Mouse (Mus musculus): ENCODE measurements around the gene Slc44a3.

The Slc44a3 gene

GRCm38 (mm10) chr3:121493997-121494421 lies 38.2 kb downstream of the Slc44a3 start:
- no peak for DNase-seq

- DNase-seq, result no peak
Measured at GRCm38 (mm10) chr3:121492026-121492425, 40.2 kb downstream of the Slc44a3 start.

GRCm38 (mm10) chr3:121490941-121491340 lies 41.3 kb downstream of the Slc44a3 start:
- DNase-seq, result no peak

- DNase-seq, result no peak
Measured at GRCm38 (mm10) chr3:121489462-121490118, 42.6 kb downstream of the Slc44a3 start.

DNA sequence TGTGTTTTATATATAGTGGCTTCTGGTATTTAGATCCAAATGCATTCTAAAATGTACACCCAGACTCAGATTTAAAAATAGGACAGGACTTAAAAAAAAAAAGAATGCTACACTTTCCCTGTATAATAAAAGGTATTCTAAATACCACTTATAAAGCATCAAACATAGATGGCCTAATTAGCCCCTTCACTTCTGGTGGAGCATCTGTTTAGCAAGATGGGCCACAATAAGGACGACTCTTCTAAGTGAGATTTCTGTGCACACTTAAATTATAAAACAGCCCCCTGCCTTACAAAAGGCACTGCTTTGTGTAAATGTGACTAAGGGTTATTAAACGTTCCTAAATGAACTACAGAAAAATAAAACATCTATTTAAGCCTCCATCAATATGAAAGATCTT lies 47.0 kb downstream of the Slc44a3 start:
- DNase-seq, result no peak

GRCm38 (mm10) chr3:121483266-121484161 lies 48.7 kb downstream of the Slc44a3 start:
- DNase-seq, result no peak

DNA sequence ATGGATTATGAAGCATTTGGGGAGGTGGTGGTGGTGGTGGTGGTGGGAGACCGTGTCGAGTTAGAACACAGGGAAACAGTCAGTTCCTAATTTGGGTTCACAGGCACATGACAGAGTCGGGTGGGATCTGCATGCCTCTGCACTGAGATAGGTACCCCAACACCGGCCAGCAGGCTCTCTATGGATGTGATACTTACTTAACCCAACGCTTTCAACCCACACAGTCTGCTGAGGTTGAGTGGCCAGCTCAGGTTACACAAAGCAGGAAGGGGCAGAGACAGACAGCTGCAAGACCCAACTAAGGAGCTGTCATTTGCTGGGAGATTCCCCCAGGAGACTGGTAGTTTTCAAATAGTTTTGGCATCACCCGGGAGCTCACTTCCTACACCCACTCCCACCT lies 50.6 kb downstream of the Slc44a3 start:
- no peak for DNase-seq

- DNase-seq, result no peak
Measured at GRCm38 (mm10) chr3:121480961-121481436, 51.2 kb downstream of the Slc44a3 start.

- no peak for DNase-seq
Measured at GRCm38 (mm10) chr3:121480030-121480960, 51.9 kb downstream of the Slc44a3 start.

DNA sequence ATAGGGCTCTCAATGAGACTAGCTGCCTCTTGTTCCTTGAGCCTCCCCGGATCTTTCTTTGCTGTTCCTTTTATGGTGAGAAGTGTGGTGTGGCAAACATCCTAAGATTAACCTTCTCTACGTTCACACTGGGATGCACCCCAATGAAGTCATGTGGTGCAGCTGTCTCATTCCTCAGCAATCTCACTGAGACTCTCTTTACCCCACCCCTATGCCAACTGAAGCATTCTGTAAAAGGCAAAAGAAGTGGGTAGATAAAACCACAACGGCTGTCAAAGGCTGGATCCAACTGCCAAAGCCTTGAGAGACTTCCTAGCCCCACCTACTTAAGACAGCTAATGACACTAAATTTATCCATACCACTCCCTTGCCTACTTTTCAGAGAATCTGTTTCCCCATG lies 57.5 kb downstream of the Slc44a3 start:
- no peak for DNase-seq

DNA sequence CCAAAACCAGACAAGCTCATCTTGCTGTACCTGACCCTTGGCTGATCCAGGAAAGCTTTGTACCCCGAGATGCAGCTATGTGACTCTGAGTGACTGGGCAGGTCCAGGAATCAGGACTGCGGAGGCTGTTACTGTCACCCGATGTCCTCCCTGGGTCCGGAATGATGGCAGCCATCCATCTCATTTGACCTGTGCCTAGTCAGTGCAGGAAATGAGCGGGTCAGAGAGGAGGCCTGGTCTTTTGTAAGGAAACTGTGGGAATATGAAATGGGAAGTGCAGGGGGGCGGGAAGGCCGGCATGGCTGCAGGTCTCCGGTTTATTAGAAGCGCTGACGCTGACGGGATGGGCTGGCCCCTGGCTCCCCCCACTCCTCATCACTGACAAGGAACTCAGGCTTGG lies 60.5 kb downstream of the Slc44a3 start:
- DNase-seq, result no peak

DNA sequence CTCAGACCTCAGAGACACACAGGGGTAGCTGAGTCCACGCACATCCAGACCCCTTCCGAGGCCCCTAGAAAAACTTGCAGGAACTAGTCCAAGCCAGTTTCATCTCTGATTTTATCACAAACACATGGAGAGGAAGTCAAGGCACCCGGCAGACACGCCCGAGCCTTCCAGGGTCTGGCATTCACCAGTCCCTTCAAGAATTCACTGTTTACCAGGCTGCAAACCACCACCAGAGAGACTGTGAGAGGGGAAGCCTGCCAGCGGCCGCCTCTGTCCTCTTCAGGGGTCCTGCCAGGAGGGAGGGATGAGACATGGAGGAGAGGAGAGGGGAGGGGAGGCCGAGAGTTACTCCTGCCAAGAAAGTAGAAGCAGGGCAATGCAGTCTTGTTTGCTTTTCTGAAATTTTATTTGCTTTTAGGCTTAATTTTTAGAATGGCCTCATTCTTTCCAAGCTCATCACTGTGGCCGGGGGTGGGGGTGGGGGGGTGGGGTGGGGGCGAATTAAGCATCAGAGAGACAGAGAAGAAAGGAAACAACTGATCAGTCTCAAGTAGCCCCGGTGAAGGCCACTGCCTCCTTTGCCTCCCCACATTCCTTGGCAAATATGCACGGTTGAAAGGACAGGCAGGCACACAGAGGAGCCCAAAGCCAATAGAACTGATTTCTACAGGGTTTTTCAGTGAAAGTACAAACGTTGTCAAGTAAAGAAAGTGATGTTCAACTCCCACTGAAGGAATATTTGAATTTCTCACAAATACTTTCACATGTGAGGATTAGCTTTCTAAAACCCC lies 62.8 kb downstream of the Slc44a3 start:
- peak; percentile 32 for DNase-seq

DNA sequence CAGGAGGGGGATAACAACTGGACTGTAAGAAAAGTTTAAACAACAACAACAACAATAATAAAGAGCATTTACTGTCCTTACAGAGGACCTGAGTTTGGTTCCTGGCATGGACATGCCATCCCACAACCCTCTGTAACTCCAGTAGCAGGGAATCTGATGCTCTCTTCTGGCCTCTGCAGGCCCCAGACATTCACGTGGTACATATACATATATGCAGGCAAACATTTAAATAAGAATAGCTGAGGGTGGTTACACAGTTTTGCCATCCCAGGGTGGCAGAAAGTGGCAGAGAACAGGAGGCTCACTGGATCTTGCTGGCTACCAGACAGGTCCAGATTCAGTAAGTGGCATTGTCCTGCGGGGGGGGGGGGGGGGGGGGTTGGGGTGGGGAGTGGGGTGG lies 64.1 kb downstream of the Slc44a3 start:
- no peak for DNase-seq

DNA sequence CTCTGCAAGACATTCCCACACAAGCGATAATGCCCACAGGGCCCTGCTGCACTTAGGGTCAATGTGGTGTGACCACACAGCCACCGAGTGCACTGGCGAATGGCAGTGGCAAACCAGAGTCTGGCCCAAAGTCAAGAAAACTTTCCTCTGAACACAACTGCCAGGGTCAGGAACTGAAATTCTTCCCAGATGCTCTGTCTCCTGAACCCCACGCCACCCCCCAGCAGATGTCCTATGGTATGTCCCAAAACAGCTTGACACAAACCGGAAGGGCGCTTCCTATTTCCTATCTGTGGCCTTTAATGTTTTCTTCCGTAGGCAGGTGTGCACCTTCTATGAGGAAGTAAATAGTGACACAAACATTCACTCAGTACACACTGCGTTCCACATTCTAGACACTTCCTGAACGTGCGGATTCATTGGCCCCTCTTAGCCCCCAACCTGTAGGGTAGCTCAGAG lies 65.1 kb downstream of the Slc44a3 start:
- no peak for DNase-seq

- DNase-seq, result no peak
Measured at GRCm38 (mm10) chr3:121465795-121466194, 66.4 kb downstream of the Slc44a3 start.

DNA sequence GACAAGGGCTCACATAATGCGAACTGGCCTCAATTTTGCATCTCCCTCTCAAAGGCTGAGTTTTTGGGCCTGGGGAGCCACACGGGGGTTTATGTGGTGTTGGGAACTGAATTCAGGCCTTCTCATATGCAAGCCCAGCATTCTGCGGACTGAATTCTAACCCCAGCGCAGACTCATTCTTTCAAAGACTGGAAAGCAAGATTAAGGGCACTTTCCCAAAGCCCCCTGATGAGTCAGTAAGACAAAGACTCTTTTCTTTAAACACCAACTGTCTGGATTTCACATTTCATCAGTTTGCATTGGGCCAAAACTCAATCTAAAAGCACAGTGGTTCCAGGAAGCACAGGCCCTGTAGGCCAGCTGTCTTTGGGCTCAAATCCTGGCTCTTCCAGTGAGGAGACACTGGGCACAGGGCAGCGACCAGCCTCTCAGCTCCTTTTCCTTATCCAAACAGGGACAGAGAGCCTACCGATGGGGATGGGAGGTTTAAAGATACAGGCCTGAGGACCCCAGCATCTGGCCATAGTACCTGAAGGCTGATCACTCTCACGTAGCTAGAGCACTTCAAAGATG lies 67.4 kb downstream of the Slc44a3 start:
- no peak for DNase-seq

GRCm38 (mm10) chr3:121462782-121463181 lies 69.4 kb downstream of the Slc44a3 start:
- DNase-seq, result no peak

GRCm38 (mm10) chr3:121461477-121461876 lies 70.7 kb downstream of the Slc44a3 start:
- DNase-seq, result no peak

DNA sequence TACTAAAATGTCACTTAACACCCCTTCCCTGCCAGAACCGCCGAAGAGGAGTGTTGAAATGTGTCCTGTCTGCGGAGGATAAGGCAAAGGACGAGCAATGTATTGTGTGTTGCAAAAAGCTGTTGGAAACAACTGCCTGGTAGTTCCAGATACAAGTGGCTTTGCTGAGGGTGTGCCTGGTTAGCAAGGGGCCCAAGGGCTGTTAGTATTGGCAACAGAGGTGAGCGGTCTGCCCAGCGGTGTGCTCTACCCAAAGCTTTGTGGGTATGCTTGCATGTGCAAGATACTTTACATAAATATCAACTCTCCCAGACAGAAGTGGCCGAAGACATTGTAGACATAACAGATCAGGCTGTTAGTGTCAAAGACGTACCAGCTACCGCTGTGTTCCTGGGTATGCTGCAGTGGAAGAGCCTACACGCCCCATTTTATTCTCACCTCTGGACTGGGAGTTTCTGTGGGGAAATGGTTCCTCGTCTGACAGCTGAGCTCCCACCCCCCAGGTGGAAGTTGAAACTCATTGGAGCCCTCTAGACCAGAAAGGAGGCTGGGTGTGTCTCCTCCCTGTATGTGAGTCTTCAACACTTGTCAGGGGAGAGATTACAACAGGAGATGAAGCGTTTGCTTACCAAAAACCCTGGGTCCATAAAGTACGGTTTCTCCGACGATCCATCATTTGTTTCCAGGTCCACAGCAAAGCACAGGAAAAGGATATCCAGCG lies 71.6 kb downstream of the Slc44a3 start:
- no peak for DNase-seq

GRCm38 (mm10) chr3:121458545-121459492 lies 73.4 kb downstream of the Slc44a3 start:
- no peak for DNase-seq
